8 mouse cellular contexts compared by ENCODE assay signal in genomic region chr17:5001531-5002131, GRCm38 (mm10). TPM values are rescaled to one million over a fixed set of nuclear protein-coding genes. Genes with fewer than 3 reads are reported as not detected.
A peak's percentile ranks its signal among the peaks of the same experiment; 100 is the strongest.
DNase-seq lines count a peak whose midpoint lies in the region; ATAC-seq and TF ChIP-seq lines count a peak whose summit lies in the region.
"Had no signal": no experiment of that assay in that cellular context is flagged by ENCODE, and none has a peak within 500 bp of the region (broad histone marks: within the 10 kb centered on the region; RNA-seq: fewer than 3 reads in every experiment).

No protein-coding gene starts in this region.

- H3K36me3 ChIP-seq in hindbrain, embryonic 10.5 days, result no peaks in the 10 kb centered on the region
- H3K36me3 ChIP-seq in hindbrain, embryonic 11.5 days (ENCODE audit: control insufficient read depth, insufficient read depth, low read length), result no peaks in the 10 kb centered on the region
- H3K36me3 ChIP-seq in stomach, embryonic 16.5 days (ENCODE audit: control insufficient read depth, insufficient read depth, low read length), result no peaks in the 10 kb centered on the region
- no peaks in the 10 kb centered on the region for H3K36me3 ChIP-seq in stomach, postnatal 0 days (ENCODE audit: control insufficient read depth, insufficient read depth, low read length)
- H3K36me3 ChIP-seq in heart, embryonic 16.5 days (ENCODE audit: control insufficient read depth, insufficient read depth), result no peaks in the 10 kb centered on the region

- no peak for TF ChIP-seq EP300 in stomach, postnatal 0 days (optimal IDR thresholded peaks at IDR 0.05)

- no peak overlapping the region for H3K4me3 ChIP-seq in hindbrain, embryonic 10.5 days
- H3K4me3 ChIP-seq in hindbrain, embryonic 11.5 days (ENCODE audit: low read depth, low read length), result no peak overlapping the region
- H3K4me3 ChIP-seq in stomach, embryonic 16.5 days (replicated peaks; ENCODE audit: low read length), result no peak overlapping the region
- H3K4me3 ChIP-seq in stomach, postnatal 0 days (ENCODE audit: low read depth, low read length), result no peak overlapping the region
- no peak overlapping the region for H3K4me3 ChIP-seq in heart, embryonic 16.5 days (ENCODE audit: low read length)

- no peak for ATAC-seq in hindbrain, embryonic 11.5 days (ENCODE audit: low FRiP score)
- no peak for ATAC-seq in stomach, embryonic 16.5 days (ENCODE audit: insufficient read depth, low FRiP score)
- ATAC-seq in stomach, postnatal 0 days (ENCODE audit: low FRiP score, low TSS enrichment), result no peak
- ATAC-seq in heart, embryonic 16.5 days (replicated peaks; ENCODE audit: extremely low read depth, insufficient read depth, low FRiP score), result no peak
- ATAC-seq: Patski had no signal

- TF ChIP-seq CTCF in stomach, postnatal 0 days (IDR thresholded peaks at IDR 0.05; ENCODE audit: low read depth), result no peak

- H3K4me2 ChIP-seq in hindbrain, embryonic 11.5 days (replicated peaks; ENCODE audit: low read depth, low read length), result no peak overlapping the region
- H3K4me2 ChIP-seq in stomach, embryonic 16.5 days (ENCODE audit: low read depth, low read length), result 0 out of 2 replicates have a peak overlapping the region, but pooled peaks have one; percentile 31
- no peak overlapping the region for H3K4me2 ChIP-seq in stomach, postnatal 0 days (replicated peaks; ENCODE audit: low read depth)
- H3K4me2 ChIP-seq in heart, embryonic 16.5 days (ENCODE audit: low read depth, low read length), result 0 out of 2 replicates have a peak overlapping the region, but pooled peaks have one; percentile 4

- DNase-seq in hindbrain, embryonic 10.5 days (ENCODE audit: low spot score), result no peak
- no peak for DNase-seq in hindbrain, embryonic 11.5 days (ENCODE audit: low spot score)
- no peak for DNase-seq in stomach, postnatal 0 days (ENCODE audit: low spot score)
- DNase-seq in thymus, postnatal 25 days, result no peak
- DNase-seq in left cerebral cortex, adult 11 months (ENCODE audit: low spot score), result no peak

- peaks cover 96% of the 10 kb centered on the region for H3K4me1 ChIP-seq in hindbrain, embryonic 10.5 days (replicated peaks)
- peaks cover 17% of the 10 kb centered on the region for H3K4me1 ChIP-seq in hindbrain, embryonic 11.5 days (replicated peaks; ENCODE audit: control insufficient read depth, insufficient read depth, low read length)
- H3K4me1 ChIP-seq in stomach, embryonic 16.5 days (ENCODE audit: control insufficient read depth, insufficient read depth, low read length), result peaks cover 57% of the 10 kb centered on the region
- peaks cover 24% of the 10 kb centered on the region for H3K4me1 ChIP-seq in stomach, postnatal 0 days (replicated peaks; ENCODE audit: control insufficient read depth, insufficient read depth)
- H3K4me1 ChIP-seq in heart, embryonic 16.5 days (ENCODE audit: control insufficient read depth, insufficient read depth, low read length), result peaks cover 65% of the 10 kb centered on the region

- H3K9ac ChIP-seq in hindbrain, embryonic 11.5 days (ENCODE audit: low read depth, low read length), result no peak overlapping the region
- no peak overlapping the region for H3K9ac ChIP-seq in stomach, embryonic 16.5 days (ENCODE audit: low read length)
- no peak overlapping the region for H3K9ac ChIP-seq in stomach, postnatal 0 days (ENCODE audit: low read length)
- no peak overlapping the region for H3K9ac ChIP-seq in heart, embryonic 16.5 days (ENCODE audit: low read length)

- H3K9me3 ChIP-seq in hindbrain, embryonic 10.5 days, result no peaks in the 10 kb centered on the region
- no peaks in the 10 kb centered on the region for H3K9me3 ChIP-seq in hindbrain, embryonic 11.5 days (ENCODE audit: control insufficient read depth, low read length)
- H3K9me3 ChIP-seq in stomach, embryonic 16.5 days (replicated peaks; ENCODE audit: control insufficient read depth, low read length), result no peaks in the 10 kb centered on the region
- no peaks in the 10 kb centered on the region for H3K9me3 ChIP-seq in stomach, postnatal 0 days (ENCODE audit: control insufficient read depth, low read length)
- no peaks in the 10 kb centered on the region for H3K9me3 ChIP-seq in heart, embryonic 16.5 days (replicated peaks; ENCODE audit: control insufficient read depth, low read length)

- peak overlapping the region; percentile 9; the same call in 1 of the 2 replicates for H3K27ac ChIP-seq in hindbrain, embryonic 10.5 days
- no peak overlapping the region for H3K27ac ChIP-seq in hindbrain, embryonic 11.5 days (ENCODE audit: low read depth, low read length)
- H3K27ac ChIP-seq in stomach, embryonic 16.5 days (ENCODE audit: low read length), result no peak overlapping the region
- no peak overlapping the region for H3K27ac ChIP-seq in stomach, postnatal 0 days (replicated peaks)
- 0 out of 2 replicates have a peak overlapping the region, but pooled peaks have one; percentile 6 for H3K27ac ChIP-seq in heart, embryonic 16.5 days (ENCODE audit: low read length)

- no peaks in the 10 kb centered on the region for H3K27me3 ChIP-seq in hindbrain, embryonic 10.5 days (ENCODE audit: insufficient read depth, poor library complexity, severe bottlenecking)
- H3K27me3 ChIP-seq in hindbrain, embryonic 11.5 days (ENCODE audit: control insufficient read depth, insufficient read depth, low read length), result no peaks in the 10 kb centered on the region
- no peaks in the 10 kb centered on the region for H3K27me3 ChIP-seq in stomach, embryonic 16.5 days (ENCODE audit: control insufficient read depth, insufficient read depth, low read length)
- H3K27me3 ChIP-seq in stomach, postnatal 0 days (ENCODE audit: control insufficient read depth, insufficient read depth, low read length), result no peaks in the 10 kb centered on the region
- no peaks in the 10 kb centered on the region for H3K27me3 ChIP-seq in heart, embryonic 16.5 days (ENCODE audit: control insufficient read depth, insufficient read depth, low read length)
- H3K27me3 ChIP-seq: Patski had no signal

- WGBS in hindbrain, embryonic 10.5 days, result 32% methylated on average over 9 of the region's 9 CpGs
- 32% methylated on average over 9 of the region's 9 CpGs for WGBS in hindbrain, embryonic 11.5 days
- WGBS in stomach, embryonic 16.5 days, result 31% methylated on average over 9 of the region's 9 CpGs
- WGBS in stomach, postnatal 0 days, result 23% methylated on average over 9 of the region's 9 CpGs
- WGBS in heart, embryonic 16.5 days, result 37% methylated on average over 9 of the region's 9 CpGs

RNA-seq across cellular contexts. Expression of gene Arid1b, which starts 7.5 kb away (rescaled TPM):
- 10.4 and 11.7 TPM in 2 replicates for polyA plus RNA-seq in hindbrain, embryonic 10.5 days (2016; fragmentation: Nextera tagmentation; extraction: Ambion mirVana)
- polyA plus RNA-seq in hindbrain, embryonic 11.5 days (2014; fragmentation: Nextera tagmentation; extraction: Ambion mirVana), result 13.1 and 18.6 TPM in 2 replicates
- 9.9 and 10.5 TPM in 2 replicates for polyA plus RNA-seq in stomach, embryonic 16.5 days (2015; fragmentation: Nextera tagmentation; extraction: Ambion mirVana)
- 5.6 and 5.9 TPM in 2 replicates for polyA plus RNA-seq in stomach, postnatal 0 days (2015; fragmentation: Nextera tagmentation; extraction: Ambion mirVana)
- 7.1 TPM in 2 replicates for polyA plus RNA-seq in heart, embryonic 16.5 days (2015; fragmentation: Nextera tagmentation; extraction: Ambion mirVana)

Comparison
In these comparisons a context has a peak if more than half of its experiments do, and no peak if none do; other contexts are left out.
1. H3K27ac ChIP-seq: peak in hindbrain, embryonic 10.5 days (single experiment) and heart, embryonic 16.5 days (single experiment); none in hindbrain, embryonic 11.5 days (single experiment), stomach, embryonic 16.5 days (single experiment) and stomach, postnatal 0 days (single experiment).
2. H3K4me2 ChIP-seq: peak in stomach, embryonic 16.5 days (single experiment) and heart, embryonic 16.5 days (single experiment); none in hindbrain, embryonic 11.5 days (single experiment) and stomach, postnatal 0 days (single experiment).